Comparison of ENCODE assay signal across 28 mouse cellular contexts in the genomic region with DNA sequence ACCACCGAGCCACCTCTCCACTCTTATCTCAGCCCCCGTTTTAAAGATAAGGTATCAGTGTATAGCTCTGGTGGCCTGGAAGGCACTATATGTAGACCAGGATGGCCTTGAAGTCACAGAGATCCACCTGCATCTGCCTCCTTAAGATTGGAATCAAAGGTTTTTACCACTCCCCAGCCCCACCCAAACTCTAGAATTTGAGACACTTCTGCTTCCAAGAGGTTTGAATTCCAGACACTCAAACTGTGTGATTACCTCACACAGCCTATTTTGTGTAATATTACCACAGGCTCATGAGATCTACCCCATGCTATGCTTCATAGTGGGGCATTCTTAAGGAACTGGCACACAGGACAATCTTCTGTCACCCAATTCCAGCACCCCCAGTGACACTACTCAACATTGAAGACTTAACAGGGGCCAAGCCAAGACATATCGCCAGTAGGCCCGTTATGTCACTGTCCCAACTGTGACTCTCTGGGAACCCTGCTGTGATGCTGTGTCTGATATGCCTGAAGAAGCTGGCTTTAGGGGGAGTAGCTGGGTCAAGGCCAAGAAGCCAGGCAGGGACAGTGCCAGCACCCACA.
DNase-seq lines count a peak whose midpoint lies in the region; ATAC-seq and TF ChIP-seq lines count a peak whose summit lies in the region.
"Had no signal": no experiment of that assay in that cellular context is flagged by ENCODE, and none has a peak within 500 bp of the region (broad histone marks: within the 10 kb centered on the region; RNA-seq: fewer than 3 reads in every experiment).

No protein-coding gene starts in this region.

- no peak overlapping the region for H3K4me2 ChIP-seq in liver, embryonic 11.5 days
- no peak overlapping the region for H3K4me2 ChIP-seq in liver, embryonic 14.5 days (ENCODE audit: low read depth)
- H3K4me2 ChIP-seq: embryonic facial prominence, embryonic 15.5 days; forebrain, embryonic 12.5 days; hindbrain, embryonic 15.5 days; limb, embryonic 12.5 days; lung, embryonic 14.5 days; midbrain, embryonic 13.5 days; neural tube, embryonic 13.5 days had no signal

- H3K4me1 ChIP-seq in liver, embryonic 11.5 days (replicated peaks; ENCODE audit: control insufficient read depth, insufficient read depth, low read length): peaks cover 31% of the 10 kb centered on the region
- H3K4me1 ChIP-seq in liver, embryonic 14.5 days (replicated peaks; ENCODE audit: control insufficient read depth in 2 of 2, insufficient read depth in 2 of 2, low read length in 1 of 2): peaks cover 33 to 54% of the 10 kb centered on the region in 2 experiments
- H3K4me1 ChIP-seq: embryonic facial prominence, embryonic 15.5 days; forebrain, embryonic 12.5 days; hindbrain, embryonic 15.5 days; midbrain, embryonic 13.5 days; neural tube, embryonic 13.5 days had no signal

- POLR2A ChIA-PET in Patski (lab: Charles Lee): interaction anchor here (1.0 to 3.3 kb wide), 3 partner anchors 22 to 146 kb away, joined by 4 to 18 read pairs (median 10); a partner anchor contains a TSS

- no peaks in the 10 kb centered on the region for H3K36me3 ChIP-seq in liver, embryonic 11.5 days (ENCODE audit: control insufficient read depth, insufficient read depth, low read length)
- no peaks in the 10 kb centered on the region for H3K36me3 ChIP-seq in liver, embryonic 14.5 days (replicated peaks; ENCODE audit: control insufficient read depth, insufficient read depth, low read depth)
- H3K36me3 ChIP-seq: embryonic facial prominence, embryonic 10.5 days; embryonic facial prominence, embryonic 15.5 days; forebrain, embryonic 12.5 days; hindbrain, embryonic 10.5 days; hindbrain, embryonic 15.5 days; limb, embryonic 12.5 days; midbrain, embryonic 13.5 days; neural tube, embryonic 13.5 days had no signal

- no peak overlapping the region for H3K4me3 ChIP-seq in liver, embryonic 11.5 days (ENCODE audit: low read depth, low read length)
- H3K4me3 ChIP-seq in liver, embryonic 14.5 days (ENCODE audit: insufficient read depth in 1 of 2, low read depth in 2 of 2, low read length in 2 of 2): no peak overlapping the region
- H3K4me3 ChIP-seq: embryonic facial prominence, embryonic 10.5 days; embryonic facial prominence, embryonic 15.5 days; forebrain, embryonic 12.5 days; hindbrain, embryonic 10.5 days; hindbrain, embryonic 15.5 days; limb, embryonic 12.5 days; megakaryocyte, embryonic 14.5 days; midbrain, embryonic 13.5 days; neural tube, embryonic 13.5 days had no signal

- CTCF ChIA-PET in Patski (lab: Charles Lee): interaction anchor here (0.7 to 4.8 kb wide), 4 partner anchors 7 to 22 kb away, joined by 3 to 53 read pairs (median 4); no protein-coding TSS in a partner anchor

- TF ChIP-seq EP300 in liver, embryonic 14.5 days (IDR thresholded peaks at IDR 0.05; ENCODE audit: low read depth): no peak

- no peak for ATAC-seq in liver, embryonic 11.5 days (replicated peaks; ENCODE audit: low FRiP score)
- peak; percentile 1 for ATAC-seq in Patski
- ATAC-seq in liver, embryonic 14.5 days (ENCODE audit: insufficient read depth): no peak
- 0 out of 2 replicates have a peak, but pooled peaks have one; percentile 5 for ATAC-seq in megakaryocyte-erythroid progenitor cell, adult 5-6 weeks (replicated peaks; ENCODE audit: low FRiP score, low TSS enrichment, poor library complexity, severe bottlenecking)
- no peak for ATAC-seq in cerebellum, adult (ENCODE audit: insufficient number of reproducible peaks, low FRiP score, low TSS enrichment)
- ATAC-seq: CD4-positive, CD25-positive, alpha-beta regulatory T cell, adult 4 months; forebrain, postnatal 0 days; inflammation-experienced regulatory T-cells, adult 6 months; midbrain, embryonic 13.5 days had no signal

- H3K27me3 ChIP-seq in liver, embryonic 11.5 days (replicated peaks; ENCODE audit: control insufficient read depth, insufficient read depth, low read length): no peaks in the 10 kb centered on the region; the same call in 1 of the 2 replicates
- no peaks in the 10 kb centered on the region for H3K27me3 ChIP-seq in Patski
- H3K27me3 ChIP-seq in liver, embryonic 14.5 days (ENCODE audit: control insufficient read depth, insufficient read depth, low read length): no peaks in the 10 kb centered on the region
- H3K27me3 ChIP-seq: embryonic facial prominence, embryonic 15.5 days; hindbrain, embryonic 15.5 days; limb, embryonic 12.5 days; megakaryocyte, embryonic 14.5 days; midbrain, embryonic 13.5 days; neural tube, embryonic 13.5 days had no signal

- no peak for TF ChIP-seq CTCF in Patski (IDR thresholded peaks at IDR 0.05)
- TF ChIP-seq CTCF in liver, embryonic 14.5 days (IDR thresholded peaks at IDR 0.05; ENCODE audit: low read depth): no peak

- WGBS in liver, embryonic 11.5 days: 49% methylated on average over 4 of the region's 4 CpGs
- 30% methylated on average over 4 of the region's 4 CpGs for WGBS in liver, embryonic 14.5 days (ENCODE audit: insufficient replicate concordance)

- in situ Hi-C loops in Patski (cut with MboI; ENCODE audit: low pct_unique_long_range_greater_than_20kb): loop anchor here (10.0 to 25.0 kb wide), 2 partner anchors 275 to 1013 kb away; no protein-coding TSS in a partner anchor

- no peaks in the 10 kb centered on the region for H3K9me3 ChIP-seq in liver, embryonic 11.5 days (ENCODE audit: control insufficient read depth, low read length)
- peaks cover 3% of the 10 kb centered on the region for H3K9me3 ChIP-seq in liver, embryonic 14.5 days (ENCODE audit: control insufficient read depth, low read length)
- H3K9me3 ChIP-seq: embryonic facial prominence, embryonic 10.5 days; embryonic facial prominence, embryonic 15.5 days; hindbrain, embryonic 15.5 days; limb, embryonic 12.5 days; megakaryocyte, embryonic 14.5 days; midbrain, embryonic 13.5 days; neural tube, embryonic 13.5 days had no signal

- DNase-seq in liver, embryonic 11.5 days (ENCODE audit: low spot score): no peak
- no peak for DNase-seq in liver
- no peak for DNase-seq in Patski (ENCODE audit: low read depth, low spot score)
- DNase-seq in liver, embryonic 14.5 days (ENCODE audit: low read depth in 3 of 3, low spot score in 3 of 3): no peak
- no peak for DNase-seq in adipocyte (ENCODE audit: low spot score)
- DNase-seq: adrenal gland, adult 2 months; adrenal gland, postnatal 36 days; cerebellum, adult 2 months; cerebellum, postnatal 25 days; forebrain, postnatal 0 days; heart, postnatal 14 days; kidney, adult 11 months; kidney, postnatal 36 days; lung, embryonic 14.5 days; right cerebral cortex, postnatal 4 days had no signal

- 0 out of 2 replicates have a peak overlapping the region, but pooled peaks have one; percentile 9 for H3K9ac ChIP-seq in liver, embryonic 11.5 days (ENCODE audit: low read depth, low read length)
- no peak overlapping the region for H3K9ac ChIP-seq in liver, embryonic 14.5 days (replicated peaks)
- H3K9ac ChIP-seq: embryonic facial prominence, embryonic 15.5 days; forebrain, embryonic 12.5 days; forebrain, postnatal 0 days; hindbrain, embryonic 15.5 days; limb, embryonic 12.5 days; lung, embryonic 14.5 days; midbrain, embryonic 13.5 days; neural tube, embryonic 13.5 days had no signal

- peak overlapping the region; percentile 19; the same call in 1 of the 2 replicates for H3K27ac ChIP-seq in liver, embryonic 11.5 days (ENCODE audit: low read depth, low read length)
- peak overlapping the region; percentile 49 for H3K27ac ChIP-seq in liver, embryonic 14.5 days
- H3K27ac ChIP-seq: embryonic facial prominence, embryonic 10.5 days; embryonic facial prominence, embryonic 15.5 days; forebrain, embryonic 12.5 days; hindbrain, embryonic 10.5 days; hindbrain, embryonic 15.5 days; limb, embryonic 12.5 days; midbrain, embryonic 13.5 days; neural tube, embryonic 13.5 days had no signal

Comparison
In these comparisons a context has a peak if more than half of its experiments do, and no peak if none do; other contexts are left out.
1. ATAC-seq: peak in Patski (single experiment) and megakaryocyte-erythroid progenitor cell, adult 5-6 weeks (single experiment); none in liver, embryonic 11.5 days (single experiment), liver, embryonic 14.5 days (single experiment) and cerebellum, adult (single experiment).